Mouse (Mus musculus) liver, embryonic 13.5 days (tissue): ENCODE data around the gene Ccdc171. TPM values are rescaled to one million over a fixed set of nuclear protein-coding genes. Genes with fewer than 3 reads are reported as not detected.
"Not testable (repeated sequence)": the region's sequence is repeated elsewhere in the genome, so short reads cannot be mapped to it uniquely, and the experiment has no call there.

Experiments
- ATAC-seq: fragments of 200-750 bp; cut with Nextera tagmentation; 2 replicates; pipeline ENCODE4 v1.8.0; 2017; ENCODE audit warnings: low read depth, mild to moderate bottlenecking, moderate number of reproducible peaks, moderate library complexity
- DNase-seq: peaks from one replicate; pipeline ENCODE4 v3.0.0; 2022
- H3K27ac ChIP-seq: fragments of 300-500 bp; sonication (generic); 2 replicates; pipeline ENCODE4 v1.5.1; 2015; ENCODE audit warnings: moderate library complexity, mild to moderate bottlenecking, inconsistent platforms
- H3K27me3 ChIP-seq: fragments of 300-500 bp; sonication (generic); 2 replicates; pipeline ENCODE4 v1.6.1; 2015; ENCODE audit warnings: mild to moderate bottlenecking, inconsistent platforms
- H3K36me3 ChIP-seq: fragments of 300-500 bp; sonication (generic); 2 replicates; pipeline ENCODE4 v1.6.1; 2015; ENCODE audit warnings: mild to moderate bottlenecking, inconsistent platforms
- H3K4me1 ChIP-seq: fragments of 300-500 bp; sonication (generic); replicated peaks from 2 replicates; pipeline ENCODE4 v1.6.1; 2015; ENCODE audit warnings: inconsistent platforms
- H3K4me2 ChIP-seq: fragments of 300-500 bp; sonication (generic); 2 replicates; pipeline ENCODE4 v1.6.1; 2015; ENCODE audit warnings: inconsistent platforms, mild to moderate bottlenecking, moderate library complexity
- H3K4me3 ChIP-seq: fragments of 300-500 bp; sonication (generic); replicated peaks from 2 replicates; pipeline ENCODE4 v1.5.1; 2015; ENCODE audit warnings: mild to moderate bottlenecking, inconsistent platforms
- H3K9ac ChIP-seq: fragments of 300-500 bp; sonication (generic); 2 replicates; pipeline ENCODE4 v1.6.1; 2015; ENCODE audit warnings: mild to moderate bottlenecking, inconsistent platforms
- H3K9me3 ChIP-seq: fragments of 300-500 bp; sonication (generic); replicated peaks from 2 replicates; pipeline ENCODE4 v1.6.1; 2016; ENCODE audit warnings: inconsistent platforms
- WGBS: fragments of 180-500 bp; shearing (Covaris S2); methylation state at CpG from one replicate; pipeline ENCODE4 v1.1.7; 2015; ENCODE audit not compliant: insufficient replicate concordance; 5-methylcytosine and 5-hydroxymethylcytosine counted together
- polyA plus RNA-seq: library from polyadenylated mRNA; unstranded; fragments of >200 nt; fragmentation: Nextera tagmentation; extraction: Ambion mirVana; gene quantifications from 2 replicates; pipeline ENCODE4 v1.2.1, GENCODE M21; 2015

The Ccdc171 gene
- 1.1 and 1.8 TPM in 2 replicates for polyA plus RNA-seq

GRCm38 (mm10) chr4:83524843-83525689, at the start of gene Ccdc171:
Gene Ccdc171, plus strand, starts transcription at chr4:83525545.
- H3K36me3 ChIP-seq = no peaks in the 10 kb centered on the region
- DNase-seq (peak; percentile 94), ATAC-seq (peak; percentile 95)
- H3K27me3 ChIP-seq = no peaks in the 10 kb centered on the region
- H3K4me2 ChIP-seq = peak within 1 kb of the TSS; percentile 99
- H3K9me3 ChIP-seq = no peaks in the 10 kb centered on the region
- peaks cover 34% of the 10 kb centered on the region for H3K4me1 ChIP-seq
- peak within 1 kb of the TSS; percentile 89 for H3K27ac ChIP-seq
- H3K4me3 ChIP-seq = peak within 1 kb of the TSS; percentile 87
- peak within 1 kb of the TSS; percentile 86 for H3K9ac ChIP-seq
- WGBS = under 1% methylated on average over 71 of the region's 73 CpGs

GRCm38 (mm10) chr4:83485250-83485649, 40.1 kb upstream of the Ccdc171 start:
- H3K27me3 ChIP-seq = no peaks in the 10 kb centered on the region
- ATAC-seq (no peak), DNase-seq (no peak)
- H3K9me3 ChIP-seq = no peaks in the 10 kb centered on the region
- peak overlapping the region; percentile 96 for H3K27ac ChIP-seq
- H3K36me3 ChIP-seq = peaks cover 38% of the 10 kb centered on the region
- peaks cover 21% of the 10 kb centered on the region for H3K4me1 ChIP-seq
- 27% methylated on average over 12 of the region's 12 CpGs for WGBS
- H3K4me2 ChIP-seq = peak overlapping the region; percentile 82
- peak overlapping the region; percentile 93 for H3K4me3 ChIP-seq
- H3K9ac ChIP-seq = peak overlapping the region; percentile 94

GRCm38 (mm10) chr4:83485735-83486116, 39.6 kb upstream of the Ccdc171 start:
- Histone ChIP-seq H3K4me1 (peaks cover 21% of the 10 kb centered on the region), H3K4me3 (peak overlapping the region; percentile 93), H3K9me3 (no peaks in the 10 kb centered on the region), H3K9ac (peak overlapping the region; percentile 94), H3K4me2 (peak overlapping the region; percentile 82), H3K27me3 (no peaks in the 10 kb centered on the region), H3K36me3 (peaks cover 35% of the 10 kb centered on the region), H3K27ac (peak overlapping the region; percentile 96)
- DNase-seq (peak; percentile 87), ATAC-seq (peak; percentile 86)
- under 1% methylated on average over 37 of the region's 40 CpGs for WGBS

- DNase-seq (peak; percentile 80), ATAC-seq (peak; percentile 82)
- under 1% methylated on average over 55 of the region's 86 CpGs for WGBS
- Histone ChIP-seq H3K9me3 (no peaks in the 10 kb centered on the region), H3K27me3 (no peaks in the 10 kb centered on the region), H3K36me3 (peaks cover 30% of the 10 kb centered on the region), H3K4me3 (peak within 1 kb of the TSS; percentile 93), H3K4me2 (peak within 1 kb of the TSS; percentile 82), H3K9ac (peak within 1 kb of the TSS; percentile 94), H3K27ac (peak within 1 kb of the TSS; percentile 96), H3K4me1 (peaks cover 21% of the 10 kb centered on the region)
Measured at GRCm38 (mm10) chr4:83486117-83486901, 39.0 kb upstream of the Ccdc171 start, which contains the start of gene Psip1. Gene Psip1, minus strand, starts transcription at chr4:83486459.

- H3K4me3 ChIP-seq = no peak overlapping the region
- H3K27ac ChIP-seq = no peak overlapping the region
- 45% methylated on average over 5 of the region's 5 CpGs for WGBS
- peaks cover 17% of the 10 kb centered on the region for H3K4me1 ChIP-seq
- ATAC-seq (no peak), DNase-seq (no peak)
- peaks cover 6% of the 10 kb centered on the region; the same call in 1 of the 2 replicates for H3K36me3 ChIP-seq
- no peaks in the 10 kb centered on the region for H3K27me3 ChIP-seq
- no peak overlapping the region for H3K9ac ChIP-seq
- no peaks in the 10 kb centered on the region for H3K9me3 ChIP-seq
- H3K4me2 ChIP-seq = no peak overlapping the region
Measured at GRCm38 (mm10) chr4:83489121-83489520, 36.2 kb upstream of the Ccdc171 start.

- 71% methylated on average over 1 of the region's 1 CpGs for WGBS
- H3K27me3 ChIP-seq = no peaks in the 10 kb centered on the region
- DNase-seq (no peak), ATAC-seq (no peak)
- no peaks in the 10 kb centered on the region for H3K9me3 ChIP-seq
- H3K4me3 ChIP-seq = no peak overlapping the region
- H3K9ac ChIP-seq = no peak overlapping the region
- no peak overlapping the region for H3K4me2 ChIP-seq
- H3K36me3 ChIP-seq = no peaks in the 10 kb centered on the region
- H3K27ac ChIP-seq = no peak overlapping the region
- no peaks in the 10 kb centered on the region for H3K4me1 ChIP-seq
Measured at GRCm38 (mm10) chr4:83493112-83493511, 32.2 kb upstream of the Ccdc171 start.

- not testable (repeated sequence) for H3K4me2 ChIP-seq, H3K27ac ChIP-seq, H3K4me1 ChIP-seq, DNase-seq, H3K27me3 ChIP-seq, H3K4me3 ChIP-seq, H3K9me3 ChIP-seq, H3K36me3 ChIP-seq, H3K9ac ChIP-seq, ATAC-seq
- 73% methylated on average over 5 of the region's 5 CpGs for WGBS
Measured at GRCm38 (mm10) chr4:83497013-83497412, 28.3 kb upstream of the Ccdc171 start.

GRCm38 (mm10) chr4:83500154-83501036, 24.9 kb upstream of the Ccdc171 start:
- no peak overlapping the region for H3K9ac ChIP-seq
- peaks cover 9% of the 10 kb centered on the region; the same call in 1 of the 2 replicates for H3K27me3 ChIP-seq
- no peaks in the 10 kb centered on the region for H3K36me3 ChIP-seq
- no peaks in the 10 kb centered on the region for H3K9me3 ChIP-seq
- H3K4me1 ChIP-seq = no peaks in the 10 kb centered on the region
- H3K4me2 ChIP-seq = peak overlapping the region; percentile 20
- no peak overlapping the region for H3K27ac ChIP-seq
- DNase-seq = no peak
- no peak for ATAC-seq
- H3K4me3 ChIP-seq = no peak overlapping the region
- 19% methylated on average over 22 of the region's 22 CpGs for WGBS

- no peak for DNase-seq
- Histone ChIP-seq H3K4me2 (no peak overlapping the region), H3K27ac (no peak overlapping the region), H3K4me3 (no peak overlapping the region), H3K27me3 (peaks cover 9% of the 10 kb centered on the region; the same call in 1 of the 2 replicates), H3K36me3 (no peaks in the 10 kb centered on the region), H3K4me1 (no peaks in the 10 kb centered on the region), H3K9me3 (no peaks in the 10 kb centered on the region), H3K9ac (no peak overlapping the region)
- 42% methylated on average over 7 of the region's 7 CpGs for whole genome bisulfite sequencing
- ATAC-seq = no peak
Measured at GRCm38 (mm10) chr4:83501037-83501430, 24.3 kb upstream of the Ccdc171 start.

- ATAC-seq (no peak), DNase-seq (no peak)
- Histone ChIP-seq H3K4me1 (no peaks in the 10 kb centered on the region), H3K4me2 (no peak overlapping the region), H3K27ac (no peak overlapping the region), H3K27me3 (no peaks in the 10 kb centered on the region), H3K9ac (no peak overlapping the region), H3K4me3 (no peak overlapping the region), H3K36me3 (no peaks in the 10 kb centered on the region), H3K9me3 (no peaks in the 10 kb centered on the region)
- 38% methylated on average over 2 of the region's 2 CpGs for WGBS
Measured at GRCm38 (mm10) chr4:83509600-83509999, 15.7 kb upstream of the Ccdc171 start.
